Mouse (Mus musculus) frontal cortex, adult 2 months (tissue): ENCODE data around the gene Cacna2d4. TPM values are rescaled to one million over a fixed set of nuclear protein-coding genes. Genes with fewer than 3 reads are reported as not detected.
"Not testable (repeated sequence)": the region's sequence is repeated elsewhere in the genome, so short reads cannot be mapped to it uniquely, and the experiment has no call there.

Experiments used
- DNase-seq, 2 experiments: peaks; one replicate each; pipeline ENCODE4 v3.0.0; 2022; ENCODE audit warnings: low spot score in 1 of 2; ENCODE audit errors: extremely low spot score in 1 of 2
- polyA plus RNA-seq: library from polyadenylated mRNA; depleted of rRNA; stranded (reverse); fragments of >200 nt; gene quantifications from 2 replicates; pipeline ENCODE4 v1.2.3, GENCODE M21; 2012

Cacna2d4 gene
- polyA plus RNA-seq, 1 experiment = 3.3 TPM

- DNase-seq = no peak
Measured at GRCm38 (mm10) chr6:119333831-119334230, 97.5 kb downstream of the Cacna2d4 start.

DNA sequence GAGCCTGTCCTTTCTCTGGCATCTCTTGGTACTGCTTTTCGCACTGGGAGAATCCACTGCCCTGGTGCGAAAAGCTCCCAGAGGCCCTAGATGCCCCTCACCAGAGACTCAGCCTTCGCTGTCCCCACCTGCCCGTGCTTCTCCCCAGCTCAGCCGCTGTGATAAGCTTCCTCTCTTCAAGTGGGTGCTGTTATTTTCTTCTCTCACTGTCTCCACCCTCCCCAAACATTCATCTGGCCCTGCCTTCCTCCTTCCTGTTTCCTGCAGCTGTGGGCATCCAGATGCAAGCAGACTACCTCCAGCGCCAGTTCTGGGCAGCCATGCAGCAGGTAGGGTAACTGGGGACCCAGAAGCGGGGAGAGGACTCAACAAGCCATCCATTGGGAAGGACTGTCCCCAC lies 99.8 kb downstream of the Cacna2d4 start:
- no peak for DNase-seq

- DNase-seq = no peak
Measured at GRCm38 (mm10) chr6:119337287-119337686, 101.0 kb downstream of the Cacna2d4 start.

- DNase-seq = no peak
Measured at GRCm38 (mm10) chr6:119338121-119338912, 102.0 kb downstream of the Cacna2d4 start.

DNA sequence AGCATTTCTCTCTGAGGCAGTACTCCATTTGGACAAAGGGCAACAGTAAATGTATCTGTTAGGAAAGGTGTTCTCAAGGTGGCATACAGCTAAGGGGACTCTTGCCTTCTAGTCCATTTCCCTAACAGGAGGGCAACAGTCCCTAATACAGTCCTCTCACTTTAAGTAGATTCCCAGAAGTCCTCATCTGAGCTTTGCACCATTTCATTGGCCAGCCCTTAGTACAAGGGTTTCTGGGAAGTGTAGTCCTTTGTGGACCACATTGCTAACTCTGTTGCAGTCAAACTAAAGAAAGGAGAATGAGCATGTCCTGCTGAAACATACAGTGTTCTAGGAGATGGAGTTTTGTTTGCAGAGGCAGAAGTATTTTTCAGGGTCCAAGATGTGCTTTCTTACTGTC lies 105.1 kb downstream of the Cacna2d4 start:
- peak in 1 of 2 experiments; percentile 72 for DNase-seq

DNA sequence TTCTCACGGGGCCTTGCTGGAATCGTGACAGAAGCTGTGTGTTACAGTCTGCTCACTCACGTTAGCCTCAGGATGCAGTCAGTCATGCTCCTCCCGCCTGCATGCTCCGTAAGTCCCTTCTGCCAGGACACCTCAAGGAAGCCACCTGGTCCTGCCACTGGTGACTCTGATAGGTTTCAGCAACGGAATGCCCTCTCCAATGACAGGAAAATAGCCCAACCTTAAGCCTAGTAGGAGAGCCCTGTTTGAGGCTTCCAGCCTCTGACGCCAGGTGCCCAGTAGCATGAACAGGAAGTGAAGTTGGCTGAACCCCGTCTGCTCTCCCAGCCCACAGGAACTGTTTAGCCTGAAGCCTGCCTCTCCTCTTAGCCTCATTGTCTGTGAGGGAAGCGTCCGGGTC lies 109.9 kb downstream of the Cacna2d4 start:
- DNase-seq = no peak

DNA sequence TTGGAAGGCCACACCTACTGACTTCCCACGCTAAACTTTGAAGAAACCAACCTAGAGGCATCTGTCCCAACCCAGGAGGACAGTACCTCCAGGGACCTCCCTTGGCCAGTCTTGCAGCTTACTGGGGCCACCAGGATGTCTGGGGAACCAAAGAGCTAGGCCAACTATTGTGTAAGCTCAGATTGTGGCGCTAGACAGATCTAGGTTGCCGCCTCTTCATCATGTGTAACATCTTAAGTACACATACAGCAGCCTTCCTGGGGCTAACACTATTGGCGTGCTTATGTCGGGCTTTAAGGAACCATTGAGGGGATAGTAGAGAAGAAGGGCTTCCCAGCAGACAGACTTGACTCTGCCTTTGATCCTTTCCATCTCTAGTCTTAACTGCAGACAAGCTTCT lies 111.5 kb downstream of the Cacna2d4 start:
- DNase-seq = peak in 1 of 2 experiments; percentile 20

- peak; percentile 74 to 96 for DNase-seq
Measured at GRCm38 (mm10) chr6:119348234-119348633, 111.9 kb downstream of the Cacna2d4 start.

GRCm38 (mm10) chr6:119350703-119351198 lies 114.4 kb downstream of the Cacna2d4 start:
- no peak for DNase-seq

GRCm38 (mm10) chr6:119351656-119352055 lies 115.3 kb downstream of the Cacna2d4 start:
- DNase-seq = no peak

DNA sequence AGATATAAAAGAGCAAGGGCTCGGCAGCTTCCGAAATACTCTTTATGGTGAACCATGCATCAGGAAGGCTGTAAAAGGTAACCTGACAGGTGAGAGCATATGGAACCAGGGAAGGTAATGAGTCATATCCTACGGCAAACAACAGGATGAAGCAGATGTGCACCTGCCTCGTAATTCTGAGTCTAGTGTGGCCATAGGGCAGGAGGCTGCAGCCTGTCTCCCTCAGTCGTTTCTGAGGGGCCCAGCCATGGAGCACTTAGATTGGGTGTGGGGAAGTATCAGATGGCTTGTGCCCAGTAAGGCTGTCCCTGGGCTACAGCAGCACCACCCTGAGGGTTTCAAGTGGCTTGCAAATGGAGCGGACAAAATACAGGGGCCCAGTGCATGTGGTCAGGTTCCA lies 116.2 kb downstream of the Cacna2d4 start:
- DNase-seq = no peak

- no peak for DNase-seq
Measured at GRCm38 (mm10) chr6:119358020-119358571, 121.8 kb downstream of the Cacna2d4 start.

GRCm38 (mm10) chr6:119360250-119360649 lies 123.9 kb downstream of the Cacna2d4 start:
- not testable (repeated sequence) for DNase-seq

GRCm38 (mm10) chr6:119360925-119361702 lies 124.8 kb downstream of the Cacna2d4 start:
- no peak for DNase-seq

DNA sequence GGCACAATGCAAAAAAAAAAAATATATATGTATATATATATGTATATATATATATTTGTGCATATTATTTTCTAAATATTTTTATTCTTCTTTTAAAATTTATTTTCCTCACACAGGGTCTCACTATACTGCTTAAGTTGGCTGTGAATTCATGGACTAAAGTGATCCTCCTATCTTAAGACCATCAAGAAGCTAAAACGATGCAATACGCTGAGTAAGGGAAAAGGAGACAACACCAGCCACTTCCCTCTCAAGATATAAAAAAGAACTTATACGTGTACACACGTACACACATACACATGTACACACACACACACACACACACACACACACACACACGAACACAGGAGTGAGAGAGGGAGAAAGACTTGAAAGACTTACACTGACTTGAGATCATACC lies 127.3 kb downstream of the Cacna2d4 start:
- DNase-seq = no peak

- DNase-seq = not testable (repeated sequence)
Measured at GRCm38 (mm10) chr6:119366800-119367199, 130.5 kb downstream of the Cacna2d4 start.

GRCm38 (mm10) chr6:119367382-119367781 lies 131.1 kb downstream of the Cacna2d4 start:
- DNase-seq = no peak

DNA sequence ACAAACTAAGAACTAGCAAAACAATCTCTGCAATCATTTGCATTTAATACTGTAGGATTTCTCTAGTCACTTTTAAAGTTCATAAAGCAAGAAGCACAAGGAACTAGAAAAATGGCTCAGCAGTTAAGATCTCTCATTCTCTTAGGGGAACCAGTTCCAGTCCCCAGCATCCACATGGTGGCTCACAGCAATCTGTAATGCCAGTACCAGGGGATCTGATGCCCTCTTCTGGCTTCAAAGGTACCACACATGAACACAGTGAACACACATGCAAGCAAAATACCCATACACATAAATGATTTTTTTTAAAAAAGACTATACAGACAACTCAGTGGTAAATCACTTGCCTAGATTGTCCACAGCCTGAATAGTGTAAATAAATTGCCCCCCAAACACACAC lies 135.3 kb downstream of the Cacna2d4 start:
- DNase-seq = no peak

GRCm38 (mm10) chr6:119372237-119372636 lies 135.9 kb downstream of the Cacna2d4 start:
- DNase-seq = no peak

- no peak for DNase-seq
Measured at GRCm38 (mm10) chr6:119373000-119373705, 136.8 kb downstream of the Cacna2d4 start.

DNA sequence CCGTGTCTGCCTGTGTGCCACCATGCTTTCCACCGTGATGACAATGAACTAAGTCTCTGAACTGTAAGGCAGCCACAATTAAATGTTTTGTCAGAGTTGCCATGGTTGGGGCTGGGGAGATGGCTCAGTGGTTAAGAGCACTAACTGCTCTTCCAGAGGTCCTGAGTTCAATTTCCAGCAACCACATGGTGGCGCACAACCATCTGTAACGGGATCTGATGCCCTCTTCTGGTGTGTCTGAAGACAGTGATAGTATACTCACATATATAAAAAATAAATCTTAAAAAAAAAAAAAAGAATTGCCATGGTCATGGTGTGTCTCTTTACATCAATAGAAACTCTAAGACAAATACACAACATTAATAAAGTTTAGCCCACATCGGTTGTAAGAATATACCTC lies 138.7 kb downstream of the Cacna2d4 start:
- DNase-seq = no peak
